Mouse (Mus musculus): ENCODE measurements around the gene Mef2a.

The Mef2a gene

DNA sequence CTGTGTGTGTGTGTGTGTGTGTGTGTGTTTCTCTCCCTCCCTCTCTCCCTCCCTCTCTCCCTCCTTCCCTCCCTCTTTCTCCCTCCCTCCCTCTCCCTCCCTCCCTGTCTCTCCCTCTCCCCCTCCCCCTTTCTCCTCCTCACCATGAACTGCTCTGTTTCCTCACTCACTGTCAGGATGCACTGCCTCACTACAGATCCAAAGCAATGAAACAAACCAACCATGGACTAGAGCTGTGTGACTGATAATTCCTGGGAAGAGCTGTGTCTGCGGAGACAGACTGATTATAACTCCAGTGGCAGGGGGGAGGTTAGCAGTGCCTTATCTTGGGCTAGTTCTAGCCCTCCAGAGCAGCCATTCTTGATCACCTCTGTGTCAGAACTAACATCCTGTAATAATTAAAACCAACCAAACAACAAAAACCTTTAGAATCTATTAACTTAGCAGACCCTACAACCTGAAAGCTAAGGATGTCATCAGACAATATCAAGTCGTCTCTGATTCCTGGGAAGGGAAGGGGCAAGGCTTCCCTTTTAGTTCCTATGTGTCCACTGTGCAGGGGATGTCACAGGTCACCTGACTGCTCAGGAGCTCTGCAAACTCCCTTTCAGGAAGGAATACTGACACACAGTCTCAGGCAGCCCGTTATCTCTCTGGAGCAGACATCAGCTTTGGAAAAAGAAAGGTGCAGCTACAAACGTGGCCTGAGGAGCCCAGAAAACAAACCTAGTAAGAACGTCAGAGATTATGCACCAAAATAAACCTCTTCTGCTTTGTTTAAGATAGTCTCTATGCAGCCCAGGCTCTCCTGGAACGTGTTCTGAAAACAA is 162.4 kb downstream of the Mef2a start:
- no peak for DNase-seq (ENCODE audit: low spot score in 2 of 2)

GRCm38 (mm10) chr7:67208317-67208716 is 164.3 kb downstream of the Mef2a start:
- no peak for DNase-seq (ENCODE audit: low spot score in 2 of 2)

GRCm38 (mm10) chr7:67207701-67208100 is 165.0 kb downstream of the Mef2a start:
- no peak for DNase-seq (ENCODE audit: low spot score in 2 of 2)

GRCm38 (mm10) chr7:67206496-67206895 is 166.2 kb downstream of the Mef2a start:
- no peak for DNase-seq (ENCODE audit: low spot score in 2 of 2)

GRCm38 (mm10) chr7:67205734-67206425 is 166.8 kb downstream of the Mef2a start:
- DNase-seq (ENCODE audit: low spot score in 2 of 2) = no peak

GRCm38 (mm10) chr7:67203625-67204024 is 169.0 kb downstream of the Mef2a start:
- no peak for DNase-seq (ENCODE audit: low spot score in 2 of 2)

GRCm38 (mm10) chr7:67199412-67199811 is 173.2 kb downstream of the Mef2a start:
- DNase-seq (ENCODE audit: low spot score in 2 of 2) = peak; percentile 68 to 72

DNA sequence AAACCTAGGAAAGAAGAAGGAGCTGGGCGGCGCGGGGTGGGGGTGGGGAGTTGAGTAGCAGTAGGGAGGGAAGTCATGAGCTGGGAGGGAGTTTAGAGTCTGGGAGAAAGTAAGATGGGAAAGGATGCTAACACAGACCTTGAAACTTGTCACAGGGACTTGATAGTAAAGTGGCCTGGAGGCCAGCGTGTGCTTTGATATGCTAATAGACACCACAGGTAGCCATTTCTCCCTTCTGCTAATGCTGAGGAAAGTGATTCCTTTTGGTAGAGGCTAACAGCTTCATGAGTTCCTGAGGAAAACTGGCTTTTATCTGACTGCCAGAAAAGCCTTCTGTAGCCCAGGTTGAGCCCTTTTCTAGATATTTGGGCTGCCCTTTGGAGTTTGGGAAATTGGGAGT is 188.9 kb downstream of the Mef2a start:
- DNase-seq (ENCODE audit: low spot score in 2 of 2) = no peak
